Mouse (Mus musculus): Measurements from ENCODE around the gene Ptpn4. TPM values are rescaled to one million over a fixed set of nuclear protein-coding genes. Genes with fewer than 3 reads are reported as not detected.
A peak's percentile ranks its signal among the peaks of the same experiment; 100 is the strongest.

Ptpn4 gene
- total and polyA plus RNA-seq, 2 experiments from 2014 or later = 6.2 to 40.1 TPM

DNA sequence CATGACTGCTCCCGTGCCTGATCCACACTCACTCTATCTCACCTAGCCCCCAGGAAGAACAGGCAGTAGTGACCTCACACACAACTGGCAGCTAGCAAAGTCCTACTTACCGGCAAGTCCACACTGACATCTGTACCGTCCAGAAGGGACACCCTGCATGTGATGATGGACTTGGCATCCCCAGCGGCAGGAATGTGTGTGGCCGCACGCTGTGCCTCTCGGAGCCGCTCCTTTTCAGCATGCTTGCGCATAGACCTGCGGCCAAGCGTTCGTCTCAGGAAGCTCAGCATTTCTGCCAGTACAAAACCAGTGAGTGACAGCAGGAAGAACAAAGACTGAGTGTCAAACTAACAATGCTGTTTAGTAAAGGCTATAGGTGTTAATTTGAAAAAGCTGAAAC, 195.0 kb downstream of the Ptpn4 start:
- ATAC-seq = peak; percentile 48; the same call in 1 of the 2 replicates
- 22% methylated on average over 12 of the region's 12 CpGs for WGBS
- H3K9ac ChIP-seq = no peak overlapping the region

DNA sequence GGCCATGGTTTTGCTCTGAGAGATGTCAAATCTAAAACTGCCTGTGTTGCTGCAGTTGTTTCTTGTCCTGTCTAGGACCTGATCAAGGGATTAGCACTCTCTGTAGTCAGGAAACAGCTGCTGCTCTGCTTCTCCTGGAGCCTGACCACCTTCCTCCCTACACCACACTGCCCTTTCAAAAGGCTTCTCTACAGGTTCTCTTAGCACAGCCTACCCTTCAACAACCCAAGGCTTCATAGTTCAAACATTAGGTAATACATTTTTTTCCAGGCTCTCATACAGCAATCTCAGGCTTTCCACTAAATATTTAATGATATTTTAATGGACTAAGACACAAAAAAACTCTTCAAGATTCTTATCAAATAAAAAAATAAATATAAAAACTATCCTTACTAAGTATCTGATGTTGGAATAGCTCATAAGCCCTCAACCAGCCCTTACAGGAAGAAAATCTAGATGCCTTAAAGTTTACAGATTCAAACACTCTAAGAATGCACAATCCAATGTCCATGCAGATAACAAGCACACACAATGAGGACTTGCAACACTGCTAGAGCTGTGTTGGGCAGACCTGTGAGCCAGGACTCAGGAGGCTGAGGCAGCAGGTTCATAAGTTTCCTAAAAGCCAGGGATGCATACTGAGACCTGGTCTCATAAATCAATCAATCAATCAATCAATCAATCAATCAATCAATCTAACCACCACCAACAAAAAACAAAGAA, 196.2 kb downstream of the Ptpn4 start:
- H3K4me2 ChIP-seq (ENCODE audit: low read depth) = no peak overlapping the region
- H3K4me3 ChIP-seq (ENCODE audit: low read depth, low read length) = no peak overlapping the region
- no peak overlapping the region for H3K9ac ChIP-seq
- no peaks in the 10 kb centered on the region for H3K9me3 ChIP-seq (ENCODE audit: low read length)
- no peaks in the 10 kb centered on the region for H3K27me3 ChIP-seq (ENCODE audit: insufficient read depth, low read length)
- no peaks in the 10 kb centered on the region for H3K36me3 ChIP-seq (ENCODE audit: insufficient read depth)
- DNase-seq (no peak), ATAC-seq (no peak)
- TF ChIP-seq CTCF (IDR thresholded peaks at IDR 0.05; ENCODE audit: low read depth) = no peak
- no peak overlapping the region for H3K27ac ChIP-seq (ENCODE audit: low read depth, low read length)
- no peaks in the 10 kb centered on the region for H3K4me1 ChIP-seq (ENCODE audit: insufficient read depth)

More for the DNA sequence above, 195.0 kb downstream of the Ptpn4 start:
- TF ChIP-seq CTCF (IDR thresholded peaks at IDR 0.05; ENCODE audit: low read depth) = peak; percentile 46
- DNase-seq = peak; percentile 16
- no peaks in the 10 kb centered on the region for H3K36me3 ChIP-seq (ENCODE audit: insufficient read depth)
- H3K4me2 ChIP-seq (ENCODE audit: low read depth) = no peak overlapping the region
- H3K9me3 ChIP-seq (ENCODE audit: low read length) = no peaks in the 10 kb centered on the region
- no peak overlapping the region for H3K27ac ChIP-seq (ENCODE audit: low read depth, low read length)
- no peaks in the 10 kb centered on the region for H3K27me3 ChIP-seq (ENCODE audit: insufficient read depth, low read length)
- H3K4me1 ChIP-seq (ENCODE audit: insufficient read depth) = no peaks in the 10 kb centered on the region
- H3K4me3 ChIP-seq (ENCODE audit: low read depth, low read length) = no peak overlapping the region

DNA sequence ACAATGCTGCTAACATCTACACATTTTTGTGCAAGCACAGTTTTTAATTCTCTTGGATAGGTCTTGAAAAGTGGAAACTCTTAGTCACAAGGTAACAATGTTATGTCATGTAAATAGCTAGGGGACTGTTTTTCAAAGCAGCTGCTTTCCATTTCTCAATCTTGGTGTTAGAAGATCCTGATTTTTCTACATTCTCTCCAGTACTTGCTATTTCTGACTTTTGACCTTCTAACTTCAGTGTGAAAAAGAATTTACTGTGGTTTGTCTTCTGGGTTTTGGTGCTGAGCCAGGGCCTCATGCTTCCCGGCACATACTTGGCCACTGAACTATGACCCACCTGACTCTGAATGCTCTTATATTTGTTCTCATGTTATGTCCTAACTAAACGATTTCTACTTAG, 197.4 kb downstream of the Ptpn4 start:
- H3K9ac ChIP-seq = no peak overlapping the region
- no peak overlapping the region for H3K27ac ChIP-seq (ENCODE audit: low read depth, low read length)
- TF ChIP-seq CTCF (IDR thresholded peaks at IDR 0.05; ENCODE audit: low read depth) = no peak
- no peak overlapping the region for H3K4me3 ChIP-seq (ENCODE audit: low read depth, low read length)
- DNase-seq = no peak
- H3K36me3 ChIP-seq (ENCODE audit: insufficient read depth) = no peaks in the 10 kb centered on the region
- no peaks in the 10 kb centered on the region for H3K4me1 ChIP-seq (ENCODE audit: insufficient read depth)
- 84% methylated on average over 2 of the region's 2 CpGs for WGBS
- ATAC-seq = no peak
- no peaks in the 10 kb centered on the region for H3K27me3 ChIP-seq (ENCODE audit: insufficient read depth, low read length)
- H3K9me3 ChIP-seq (ENCODE audit: low read length) = no peaks in the 10 kb centered on the region
- no peak overlapping the region for H3K4me2 ChIP-seq (ENCODE audit: low read depth)

DNA sequence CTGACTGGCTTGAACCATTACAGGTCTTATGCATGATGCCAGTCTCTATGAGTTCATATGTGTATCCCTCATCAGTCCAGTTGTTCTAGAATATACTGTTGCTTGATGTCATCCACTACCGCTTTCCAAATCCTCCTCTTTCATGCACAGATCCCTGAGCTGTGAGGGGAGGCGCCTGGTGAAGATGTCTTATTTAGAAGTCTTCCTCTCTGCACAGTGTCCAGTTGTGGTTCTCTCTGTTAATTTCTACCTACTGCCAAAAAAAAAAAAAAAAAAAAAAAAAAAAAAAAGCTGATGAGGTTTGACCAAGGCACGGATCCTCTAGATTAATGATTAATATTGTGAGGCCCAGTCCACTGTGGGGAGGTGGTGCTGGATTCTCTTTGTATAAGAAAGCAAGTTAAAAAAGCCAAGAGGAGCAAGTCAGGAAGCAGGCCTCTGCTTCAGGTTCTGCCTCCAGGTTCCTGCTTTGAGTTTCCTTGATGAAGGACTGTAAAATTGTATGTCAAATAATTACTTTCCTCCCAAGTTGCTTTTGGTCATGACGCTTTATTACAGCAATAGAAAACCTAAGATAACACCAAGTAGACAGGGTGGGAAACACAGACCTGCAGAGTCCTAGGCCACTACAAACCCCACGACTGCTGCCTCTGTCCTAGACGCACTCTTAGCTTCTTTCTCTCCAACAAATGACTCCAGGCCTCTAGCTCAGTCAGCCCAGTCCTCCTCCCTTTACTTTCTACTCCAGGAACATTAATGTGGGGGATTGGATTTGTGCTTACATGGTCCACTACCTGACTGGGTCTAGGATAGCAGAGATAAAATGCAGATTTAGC, 200.0 kb downstream of the Ptpn4 start:
- no peak for DNase-seq
- 91% methylated on average over 6 of the region's 6 CpGs for WGBS
- H3K4me2 ChIP-seq (ENCODE audit: low read depth) = no peak overlapping the region
- H3K4me1 ChIP-seq (ENCODE audit: insufficient read depth) = no peaks in the 10 kb centered on the region
- no peak overlapping the region for H3K4me3 ChIP-seq (ENCODE audit: low read depth, low read length)
- ATAC-seq = no peak
- H3K36me3 ChIP-seq (ENCODE audit: insufficient read depth) = 0 out of 2 replicates have a peak, but pooled peaks cover 3% of the 10 kb centered on the region
- H3K9ac ChIP-seq = no peak overlapping the region
- no peaks in the 10 kb centered on the region for H3K9me3 ChIP-seq (ENCODE audit: low read length)
- no peaks in the 10 kb centered on the region for H3K27me3 ChIP-seq (ENCODE audit: insufficient read depth, low read length)
- H3K27ac ChIP-seq (ENCODE audit: low read depth, low read length) = no peak overlapping the region
- TF ChIP-seq CTCF (IDR thresholded peaks at IDR 0.05; ENCODE audit: low read depth) = no peak

DNA sequence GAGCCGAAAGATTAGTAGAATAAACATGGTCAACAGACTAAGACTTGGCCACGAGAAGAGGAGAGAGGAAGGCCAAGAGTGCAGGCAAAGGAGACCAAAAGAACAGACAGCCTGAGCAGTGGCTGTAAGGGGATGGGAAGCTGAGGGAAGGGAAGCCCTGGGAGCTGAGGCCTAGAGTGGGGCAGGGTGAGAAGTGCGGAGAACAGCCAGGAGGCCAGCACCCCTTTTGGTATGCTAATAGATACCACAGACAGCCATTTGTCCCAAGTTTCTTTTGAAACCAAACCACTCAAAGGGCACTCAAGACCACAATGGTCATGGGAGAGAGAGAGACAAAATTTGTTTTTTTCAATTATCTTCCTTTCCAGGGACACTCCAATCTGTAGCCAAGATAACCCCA, 202.7 kb downstream of the Ptpn4 start:
- no peaks in the 10 kb centered on the region for H3K4me1 ChIP-seq (ENCODE audit: insufficient read depth)
- H3K4me2 ChIP-seq (ENCODE audit: low read depth) = no peak overlapping the region
- H3K36me3 ChIP-seq (ENCODE audit: insufficient read depth) = 0 out of 2 replicates have a peak, but pooled peaks cover 3% of the 10 kb centered on the region
- H3K9ac ChIP-seq = no peak overlapping the region
- DNase-seq = no peak
- no peaks in the 10 kb centered on the region for H3K9me3 ChIP-seq (ENCODE audit: low read length)
- 46% methylated on average over 3 of the region's 3 CpGs for WGBS
- no peaks in the 10 kb centered on the region for H3K27me3 ChIP-seq (ENCODE audit: insufficient read depth, low read length)
- TF ChIP-seq CTCF (IDR thresholded peaks at IDR 0.05; ENCODE audit: low read depth) = no peak
- no peak overlapping the region for H3K27ac ChIP-seq (ENCODE audit: low read depth, low read length)
- no peak overlapping the region for H3K4me3 ChIP-seq (ENCODE audit: low read depth, low read length)
- ATAC-seq = no peak

DNA sequence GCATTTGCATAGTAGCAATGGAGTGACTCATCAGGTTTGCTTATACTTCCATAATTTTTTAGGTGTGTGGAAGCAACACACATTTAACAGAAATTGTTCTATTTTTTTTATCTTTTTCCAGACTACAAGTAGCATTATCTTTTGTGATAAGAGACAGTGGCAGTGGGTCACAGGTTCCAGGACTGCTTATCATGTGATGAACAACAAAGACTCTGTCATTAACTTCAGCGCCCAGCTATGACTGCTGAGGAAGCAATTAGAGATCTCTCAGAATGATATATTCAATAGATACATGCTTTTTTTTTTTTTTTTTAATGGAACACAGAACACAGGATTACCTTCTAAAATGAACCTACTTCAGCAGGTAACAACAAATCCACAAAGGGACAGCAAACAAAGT, 207.0 kb downstream of the Ptpn4 start:
- DNase-seq (no peak), ATAC-seq (no peak)
- 74% methylated on average over 1 of the region's 1 CpGs for WGBS
- H3K36me3 ChIP-seq (ENCODE audit: insufficient read depth) = 0 out of 2 replicates have a peak, but pooled peaks cover 3% of the 10 kb centered on the region
- no peak for TF ChIP-seq CTCF (IDR thresholded peaks at IDR 0.05; ENCODE audit: low read depth)
- H3K27ac ChIP-seq (ENCODE audit: low read depth, low read length) = no peak overlapping the region
- no peak overlapping the region for H3K4me3 ChIP-seq (ENCODE audit: low read depth, low read length)
- no peak overlapping the region for H3K9ac ChIP-seq
- no peak overlapping the region for H3K4me2 ChIP-seq (ENCODE audit: low read depth)
- H3K4me1 ChIP-seq (ENCODE audit: insufficient read depth) = no peaks in the 10 kb centered on the region
- H3K9me3 ChIP-seq (ENCODE audit: low read length) = no peaks in the 10 kb centered on the region
- H3K27me3 ChIP-seq (ENCODE audit: insufficient read depth, low read length) = no peaks in the 10 kb centered on the region

DNA sequence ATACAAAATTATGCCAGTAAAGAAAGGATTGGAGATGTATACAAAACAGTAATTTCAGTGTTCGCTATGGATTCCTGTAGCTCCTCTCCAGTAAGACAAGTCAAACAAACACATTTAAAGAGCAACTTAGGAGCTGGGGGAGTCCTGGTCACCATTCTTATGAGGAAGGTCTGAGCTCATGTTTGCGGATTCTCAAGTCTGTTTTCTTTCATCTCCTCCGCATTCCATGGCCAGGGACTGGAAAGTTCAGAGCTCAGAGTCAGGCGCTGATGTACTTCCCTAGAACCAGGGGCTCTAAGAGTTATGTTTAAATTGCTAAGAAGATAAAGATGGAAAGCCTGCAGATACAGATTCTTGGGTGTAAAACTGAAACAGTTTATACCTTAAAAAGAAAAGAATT, 210.6 kb downstream of the Ptpn4 start:
- WGBS = 89% methylated on average over 4 of the region's 4 CpGs
- Histone ChIP-seq H3K9me3 (ENCODE audit: low read length) (no peaks in the 10 kb centered on the region), H3K27ac (ENCODE audit: low read depth, low read length) (no peak overlapping the region), H3K9ac (no peak overlapping the region), H3K4me1 (ENCODE audit: insufficient read depth) (no peaks in the 10 kb centered on the region), H3K4me2 (ENCODE audit: low read depth) (no peak overlapping the region), H3K27me3 (ENCODE audit: insufficient read depth, low read length) (no peaks in the 10 kb centered on the region), H3K4me3 (ENCODE audit: low read depth, low read length) (no peak overlapping the region), H3K36me3 (ENCODE audit: insufficient read depth) (no peaks in the 10 kb centered on the region)
- no peak for TF ChIP-seq CTCF (IDR thresholded peaks at IDR 0.05; ENCODE audit: low read depth)
- DNase-seq = no peak
- no peak for ATAC-seq

All from forebrain, postnatal 0 days (tissue).